Mouse (Mus musculus) intestine, postnatal 0 days (tissue): ENCODE measurements around the gene Folr1. TPM values are rescaled to one million over a fixed set of nuclear protein-coding genes. Genes with fewer than 3 reads are reported as not detected.

Experiments used
- ATAC-seq: fragments of 200-750 bp; cut with Nextera tagmentation; 2 replicates; pipeline ENCODE4 v1.8.0; 2017; ENCODE audit warnings: mild to moderate bottlenecking, moderate TSS enrichment, moderate library complexity
- H3K27ac ChIP-seq: fragments of 300-500 bp; sonication (generic); 2 replicates; pipeline ENCODE4 v1.5.1; 2014; ENCODE audit warnings: mild to moderate bottlenecking, low read depth, low read length, moderate library complexity
- H3K27me3 ChIP-seq: fragments of 300-500 bp; sonication (generic); replicated peaks from 2 replicates; pipeline ENCODE4 v1.6.1; 2014; ENCODE audit warnings: low read length, mixed read lengths; ENCODE audit not compliant: control insufficient read depth, insufficient read depth
- H3K36me3 ChIP-seq: fragments of 300-500 bp; sonication (generic); 2 replicates; pipeline ENCODE4 v1.6.1; 2014; ENCODE audit warnings: mild to moderate bottlenecking, moderate library complexity; ENCODE audit not compliant: control insufficient read depth, insufficient read depth
- H3K4me1 ChIP-seq: fragments of 300-500 bp; sonication (generic); replicated peaks from 2 replicates; pipeline ENCODE4 v1.6.1; 2014; ENCODE audit warnings: antibody characterized with exemption, low read length, mixed read lengths; ENCODE audit not compliant: control insufficient read depth, insufficient read depth
- H3K4me2 ChIP-seq: fragments of 300-500 bp; sonication (generic); replicated peaks from 2 replicates; pipeline ENCODE4 v1.6.1; 2014; ENCODE audit warnings: low read depth, mild to moderate bottlenecking, moderate library complexity
- H3K4me3 ChIP-seq: fragments of 300-500 bp; sonication (generic); 2 replicates; pipeline ENCODE4 v1.5.1; 2014; ENCODE audit warnings: low read depth, low read length
- H3K9ac ChIP-seq: fragments of 300-500 bp; sonication (generic); 2 replicates; pipeline ENCODE4 v1.6.1; 2014; ENCODE audit warnings: mild to moderate bottlenecking, low read depth, low read length
- H3K9me3 ChIP-seq: fragments of 300-500 bp; sonication (generic); 2 replicates; pipeline ENCODE4 v1.6.1; 2016; ENCODE audit warnings: mixed run types; ENCODE audit not compliant: control insufficient read depth
- CTCF ChIP-seq: sonication (generic); IDR thresholded peaks from 2 replicates; pipeline ENCODE4 v1.5.1; 2016; ENCODE audit warnings: low read depth, mild to moderate bottlenecking, control low read depth, antibody characterized with exemption, moderate library complexity
- WGBS: fragments of 180-500 bp; shearing (Covaris S2); extraction: QIAGEN DNeasy Blood & Tissue Kit; methylation state at CpG from one replicate; pipeline ENCODE4 v1.1.7; 2014; 5-methylcytosine and 5-hydroxymethylcytosine counted together
- polyA plus RNA-seq: library from polyadenylated mRNA; unstranded; fragments of >200 nt; fragmentation: Nextera tagmentation; extraction: Ambion mirVana; gene quantifications from 2 replicates; pipeline ENCODE4 v1.2.1, GENCODE M21; 2015

Gene Folr1
- polyA plus RNA-seq, 1 experiment from 2014 or later: 521 TPM

GRCm38 (mm10) chr7:101896104-101897066 lies 25.8 kb upstream of the Folr1 start:
- 0 out of 2 replicates have a peak, but pooled peaks have one; percentile 7 for TF ChIP-seq CTCF
- peak overlapping the region; percentile 52 for H3K4me3 ChIP-seq
- peak overlapping the region; percentile 41 for H3K9ac ChIP-seq
- H3K36me3 ChIP-seq: no peaks in the 10 kb centered on the region; the same call in 1 of the 2 replicates
- H3K4me1 ChIP-seq: no peaks in the 10 kb centered on the region
- peak overlapping the region; percentile 73 for H3K27ac ChIP-seq
- peak overlapping the region; percentile 64 for H3K4me2 ChIP-seq
- H3K9me3 ChIP-seq: no peaks in the 10 kb centered on the region
- peak; percentile 99 for ATAC-seq
- under 1% methylated on average over 57 of the region's 57 CpGs for WGBS
- no peaks in the 10 kb centered on the region for H3K27me3 ChIP-seq

GRCm38 (mm10) chr7:101895695-101896094 lies 25.1 kb upstream of the Folr1 start:
- Histone ChIP-seq H3K36me3 (no peaks in the 10 kb centered on the region; the same call in 1 of the 2 replicates), H3K27ac (0 out of 2 replicates have a peak overlapping the region, but pooled peaks have one; percentile 24), H3K27me3 (no peaks in the 10 kb centered on the region), H3K9ac (peak overlapping the region; percentile 37; the same call in 1 of the 2 replicates), H3K4me2 (peak overlapping the region; percentile 64), H3K4me3 (peak overlapping the region; percentile 52), H3K4me1 (no peaks in the 10 kb centered on the region), H3K9me3 (no peaks in the 10 kb centered on the region)
- ATAC-seq: no peak; the same call in 1 of the 2 replicates
- TF ChIP-seq CTCF: no peak; the same call in 1 of the 2 replicates
- WGBS: 34% methylated on average over 9 of the region's 9 CpGs

GRCm38 (mm10) chr7:101888460-101888859 lies 17.9 kb upstream of the Folr1 start:
- Histone ChIP-seq H3K9me3 (no peaks in the 10 kb centered on the region), H3K27me3 (no peaks in the 10 kb centered on the region), H3K4me3 (no peak overlapping the region), H3K9ac (no peak overlapping the region), H3K36me3 (no peaks in the 10 kb centered on the region), H3K27ac (no peak overlapping the region), H3K4me2 (no peak overlapping the region), H3K4me1 (no peaks in the 10 kb centered on the region)
- ATAC-seq: no peak
- WGBS: 84% methylated on average over 4 of the region's 4 CpGs
- TF ChIP-seq CTCF: no peak

- Histone ChIP-seq H3K9ac (no peak overlapping the region), H3K9me3 (no peaks in the 10 kb centered on the region), H3K4me3 (no peak overlapping the region), H3K27ac (no peak overlapping the region), H3K4me1 (no peaks in the 10 kb centered on the region), H3K4me2 (no peak overlapping the region), H3K27me3 (no peaks in the 10 kb centered on the region), H3K36me3 (no peaks in the 10 kb centered on the region)
- no peak for TF ChIP-seq CTCF
- WGBS: 86% methylated on average over 6 of the region's 6 CpGs
- no peak for ATAC-seq
These were observed 15.7 kb upstream of the Folr1 start for GRCm38 (mm10) chr7:101886274-101886673.

- ATAC-seq: no peak
- WGBS: 91% methylated on average over 4 of the region's 4 CpGs
These were observed 13.6 kb upstream of the Folr1 start for GRCm38 (mm10) chr7:101884160-101884559.

GRCm38 (mm10) chr7:101882413-101883154 lies 12.0 kb upstream of the Folr1 start:
- no peak for ATAC-seq
- WGBS: 75% methylated on average over 9 of the region's 9 CpGs
- TF ChIP-seq CTCF: no peak

More at GRCm38 (mm10) chr7:101884160-101884559, 13.6 kb upstream of the Folr1 start:
- Histone ChIP-seq H3K36me3 (no peaks in the 10 kb centered on the region), H3K9ac (no peak overlapping the region), H3K27ac (no peak overlapping the region), H3K27me3 (no peaks in the 10 kb centered on the region), H3K4me1 (no peaks in the 10 kb centered on the region), H3K4me3 (no peak overlapping the region), H3K4me2 (no peak overlapping the region), H3K9me3 (no peaks in the 10 kb centered on the region)
- TF ChIP-seq CTCF: no peak

More at GRCm38 (mm10) chr7:101882413-101883154, 12.0 kb upstream of the Folr1 start:
- Histone ChIP-seq H3K4me1 (no peaks in the 10 kb centered on the region), H3K27me3 (no peaks in the 10 kb centered on the region), H3K36me3 (no peaks in the 10 kb centered on the region), H3K27ac (no peak overlapping the region), H3K9ac (no peak overlapping the region), H3K4me3 (no peak overlapping the region), H3K9me3 (no peaks in the 10 kb centered on the region), H3K4me2 (no peak overlapping the region)
